Mouse (Mus musculus) skeletal muscle tissue, adult 2 months (tissue): Measurements from ENCODE around the gene Aldh1a2.

Experiments
- DNase-seq: peaks from one replicate; pipeline ENCODE4 v3.0.0-alpha.2; 2012; ENCODE audit warnings: low read depth, low spot score

Gene Aldh1a2

DNA sequence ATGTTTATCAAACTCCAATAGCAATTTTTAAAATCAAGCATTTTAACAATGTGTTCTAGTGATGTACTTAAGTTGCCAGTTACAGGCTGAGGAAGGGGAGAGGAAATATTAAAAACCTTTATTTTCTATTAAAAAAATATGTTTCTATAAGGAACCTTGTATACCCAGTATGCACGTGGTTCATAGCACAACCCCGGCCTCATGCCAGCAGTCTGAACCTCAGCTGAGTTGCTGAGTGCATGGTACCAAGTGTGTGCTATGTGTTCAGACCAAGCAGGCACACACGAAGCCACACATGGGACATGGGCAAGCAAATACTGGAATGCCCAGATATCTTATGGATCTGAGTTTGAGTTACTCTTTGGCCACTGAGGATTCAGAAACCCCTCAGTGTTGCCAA, 74.2 kb downstream of the Aldh1a2 start:
- no peak for DNase-seq

DNA sequence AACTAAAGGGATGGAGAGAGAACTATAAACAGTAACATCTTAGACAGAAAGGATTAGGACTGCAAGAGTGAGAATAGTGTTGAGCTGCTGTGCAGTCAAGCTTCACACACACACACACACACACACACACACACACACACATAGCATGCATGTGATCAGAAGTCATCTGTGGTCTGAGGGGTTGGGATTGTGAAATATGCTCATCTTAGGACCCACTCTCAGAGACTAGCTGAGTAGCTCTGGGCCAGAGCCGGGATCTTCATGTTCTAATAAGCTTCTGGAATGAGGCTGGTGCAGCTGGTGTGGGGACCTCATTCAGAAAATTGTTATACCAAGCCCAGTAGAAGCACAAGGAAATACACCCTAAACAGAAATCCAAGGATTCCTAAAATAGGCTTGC, 75.1 kb downstream of the Aldh1a2 start:
- DNase-seq, result peak; percentile 19

- no peak for DNase-seq
These were observed 79.9 kb downstream of the Aldh1a2 start for GRCm38 (mm10) chr9:71295501-71295900.

DNA sequence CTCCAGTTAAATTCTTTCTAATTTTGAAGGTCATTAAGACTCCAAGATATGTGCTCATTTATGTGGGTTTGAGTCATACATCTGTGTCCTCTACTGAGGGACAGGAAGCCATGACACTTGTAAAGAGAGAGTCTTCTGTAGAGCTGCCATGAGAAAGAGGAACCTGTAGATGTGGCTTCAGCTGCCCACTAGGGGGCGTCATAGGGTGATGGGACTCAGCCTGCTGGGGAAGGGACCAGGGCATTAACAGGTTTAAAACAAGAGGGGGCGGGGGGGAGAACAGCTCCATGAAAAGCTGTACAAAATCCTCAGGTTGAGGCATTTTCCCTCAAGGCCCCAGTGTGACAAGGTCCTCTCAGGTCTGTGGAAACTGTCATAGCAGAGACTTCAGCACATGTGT, 88.0 kb downstream of the Aldh1a2 start:
- no peak for DNase-seq

- DNase-seq, result peak; percentile 44
These were observed 91.7 kb downstream of the Aldh1a2 start for GRCm38 (mm10) chr9:71307106-71307789.

GRCm38 (mm10) chr9:71315960-71316359, 100.4 kb downstream of the Aldh1a2 start:
- DNase-seq, result no peak

GRCm38 (mm10) chr9:71317096-71317920, 101.7 kb downstream of the Aldh1a2 start:
- peak; percentile 84 for DNase-seq

DNA sequence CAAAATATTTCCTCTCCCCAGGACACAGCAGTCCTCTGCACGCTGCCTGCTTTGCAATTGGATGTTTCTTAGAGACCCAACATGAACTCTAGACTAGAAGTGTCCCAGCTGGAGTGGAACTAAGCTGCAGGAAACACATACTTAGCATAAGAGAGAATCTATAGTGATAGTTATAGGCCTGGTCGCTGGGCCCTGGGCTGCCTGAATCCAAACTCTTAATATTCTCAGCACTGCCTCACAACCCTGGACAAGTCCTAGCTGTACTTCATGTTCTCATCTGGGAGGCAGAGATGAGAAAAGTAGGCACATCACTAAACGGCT, 102.3 kb downstream of the Aldh1a2 start:
- no peak for DNase-seq

- DNase-seq, result peak; percentile 75
These were observed 104.2 kb downstream of the Aldh1a2 start for GRCm38 (mm10) chr9:71319776-71320175.

DNA sequence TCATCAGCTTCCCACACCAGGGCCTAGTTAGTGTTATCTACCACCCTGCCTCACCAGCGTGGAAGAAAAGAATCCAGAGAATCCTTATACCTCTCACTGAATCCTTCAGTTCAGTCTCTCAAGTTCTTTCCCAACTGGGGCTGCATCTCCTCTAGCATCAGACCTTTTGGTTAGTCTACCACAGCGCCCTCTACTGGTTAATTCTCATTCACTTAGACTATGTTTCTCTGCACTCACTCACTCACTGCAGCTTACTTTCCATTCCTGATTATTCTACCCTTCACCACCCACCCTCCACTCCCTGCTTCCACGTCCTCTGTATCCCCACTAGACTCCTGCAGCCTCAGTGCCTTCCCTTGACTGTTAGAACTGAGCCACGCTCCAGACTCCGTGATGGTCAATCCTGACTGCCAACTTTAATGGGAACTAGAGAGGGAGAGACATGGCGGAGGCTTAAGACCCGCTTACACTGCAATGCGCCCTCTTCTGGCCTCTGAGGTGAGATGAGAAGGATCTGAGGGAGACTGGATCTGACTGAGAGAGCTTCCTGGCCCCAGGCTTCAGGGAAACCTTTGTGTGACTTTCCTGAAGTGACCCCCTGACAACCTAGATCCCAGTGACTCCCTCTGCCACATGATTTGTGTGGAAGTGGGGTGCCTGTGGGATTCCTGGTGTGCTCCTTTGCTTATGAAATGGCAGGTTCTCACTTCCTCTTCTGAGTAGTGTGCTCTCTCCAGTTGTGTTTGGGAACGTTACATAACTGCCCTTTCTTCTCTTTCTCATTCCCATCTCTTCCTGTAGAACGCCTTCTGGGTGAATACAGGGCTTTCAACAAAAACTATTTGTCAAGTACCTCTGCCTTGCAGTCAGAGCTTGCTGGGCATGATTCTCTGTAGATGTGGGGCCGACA, 104.9 kb downstream of the Aldh1a2 start:
- DNase-seq, result no peak

DNA sequence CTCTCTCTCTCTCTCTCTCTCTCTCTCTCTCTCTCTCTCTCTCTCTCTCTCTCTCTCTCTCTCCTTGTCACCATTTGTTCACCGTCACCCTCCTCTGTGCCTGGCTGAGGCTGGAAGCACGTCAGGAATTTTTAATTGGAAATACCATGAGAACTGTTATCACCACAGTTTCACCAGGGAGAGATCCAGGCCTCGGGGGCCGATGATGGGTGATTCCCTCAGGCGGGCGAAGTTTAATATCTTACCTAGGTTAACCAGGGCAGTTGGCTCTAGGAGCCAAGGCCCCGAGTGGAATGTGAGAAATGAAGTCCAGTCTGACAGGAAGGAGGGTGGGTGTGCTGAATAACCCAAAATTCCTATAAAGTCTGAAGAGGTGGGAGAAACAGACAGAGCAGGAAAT, 105.8 kb downstream of the Aldh1a2 start:
- no peak for DNase-seq

DNA sequence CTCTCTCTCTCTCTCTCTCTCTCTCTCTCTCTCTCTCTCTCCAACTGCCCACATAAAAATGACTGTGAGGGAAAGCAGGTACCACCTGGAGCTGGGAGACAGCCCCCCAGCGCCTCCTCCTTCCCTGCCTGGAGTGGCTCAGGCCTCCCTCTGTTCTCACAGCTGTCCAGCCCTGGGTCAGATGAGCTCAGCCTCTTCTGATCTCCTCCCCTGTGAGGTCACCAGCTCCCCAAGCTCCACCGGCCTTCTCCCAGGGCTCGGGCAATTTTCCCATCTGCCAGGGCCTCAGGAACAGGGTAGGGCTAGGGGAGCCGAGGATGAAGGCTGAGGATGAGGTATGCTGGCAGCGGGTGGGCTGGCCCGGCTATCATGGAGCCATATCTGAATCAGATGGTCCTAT, 106.3 kb downstream of the Aldh1a2 start:
- DNase-seq, result no peak

DNA sequence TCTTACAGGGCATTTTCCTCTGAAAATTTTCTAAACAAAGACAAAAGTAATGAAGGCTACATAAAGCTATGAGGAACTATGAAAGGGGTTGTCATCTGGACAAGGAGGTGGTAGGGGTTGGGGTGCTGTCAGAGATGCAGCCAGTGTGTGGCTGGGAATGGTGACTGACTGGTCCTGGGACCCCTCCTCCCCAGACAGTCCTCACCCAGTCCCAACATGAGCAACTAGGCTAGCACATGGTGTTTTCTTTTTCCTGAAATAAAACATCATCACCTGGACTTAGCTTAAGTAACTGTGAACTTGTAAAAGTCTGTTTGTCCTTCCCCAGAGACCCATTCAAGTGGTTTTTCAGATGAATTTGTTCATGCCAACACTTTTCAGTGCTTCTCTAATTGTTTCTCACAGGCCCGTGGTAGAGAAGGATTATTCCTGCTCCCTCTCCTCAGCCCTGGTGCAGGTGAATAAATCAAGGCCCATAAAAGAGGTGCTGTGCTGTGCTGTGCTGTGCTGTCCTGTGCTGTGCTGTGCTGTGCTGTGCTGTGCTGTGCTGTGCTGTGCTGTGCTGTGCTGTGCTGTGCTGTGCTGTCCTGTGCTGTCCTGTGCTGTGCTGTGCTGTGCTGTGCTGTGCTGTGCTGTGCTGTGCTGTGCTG, 107.8 kb downstream of the Aldh1a2 start:
- no peak for DNase-seq

- no peak for DNase-seq
These were observed 108.5 kb downstream of the Aldh1a2 start for GRCm38 (mm10) chr9:71324060-71324459.

GRCm38 (mm10) chr9:71326261-71326660, 110.7 kb downstream of the Aldh1a2 start:
- DNase-seq, result no peak

DNA sequence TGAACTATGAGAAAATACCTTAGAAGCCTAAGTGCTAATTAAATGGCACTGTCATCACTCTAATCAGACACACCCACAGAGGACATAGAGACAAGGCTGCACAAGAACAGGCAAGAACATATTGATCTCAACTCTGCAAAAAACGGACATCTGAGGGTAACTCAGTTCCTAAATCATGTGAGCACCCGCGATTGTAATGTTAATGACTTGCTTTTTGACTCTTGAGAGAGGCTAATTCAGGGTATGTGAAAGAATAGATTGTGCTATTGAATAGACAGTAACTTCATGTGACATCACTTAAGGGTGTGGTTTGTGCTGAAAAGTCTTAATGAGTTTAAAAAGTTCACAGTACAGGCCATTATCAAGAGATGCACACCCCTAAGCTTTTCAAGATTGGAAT, 116.1 kb downstream of the Aldh1a2 start:
- DNase-seq, result no peak

- no peak for DNase-seq
These were observed 121.1 kb downstream of the Aldh1a2 start for GRCm38 (mm10) chr9:71336674-71337073.

DNA sequence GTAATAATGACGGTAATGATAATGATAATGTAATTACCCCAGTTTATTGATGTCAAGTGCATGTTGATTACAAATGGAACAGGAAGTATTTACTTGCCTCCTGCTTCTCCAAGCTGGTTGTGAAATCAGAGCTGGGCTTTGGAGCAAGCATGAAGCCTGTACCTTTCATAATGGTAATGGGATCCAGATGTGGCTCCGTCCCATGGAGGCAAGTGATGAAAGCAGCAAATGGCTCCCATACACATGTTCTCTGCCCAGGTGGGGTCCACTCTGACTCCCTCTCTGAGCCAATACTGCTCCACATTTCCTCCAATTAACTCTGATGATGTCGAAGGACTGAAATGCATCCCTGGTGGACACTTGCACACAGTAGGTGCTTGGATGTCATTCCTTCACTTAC, 121.8 kb downstream of the Aldh1a2 start:
- DNase-seq, result no peak

GRCm38 (mm10) chr9:71340116-71340515, 124.5 kb downstream of the Aldh1a2 start:
- DNase-seq, result no peak
